In genomic region chr4:97784236-97784635, GRCm38 (mm10) we compare ENCODE assay signal across 31 mouse cellular contexts. TPM values are rescaled to one million over a fixed set of nuclear protein-coding genes. Genes with fewer than 3 reads are reported as not detected.
A peak's percentile ranks its signal among the peaks of the same experiment; 100 is the strongest.
DNase-seq lines count a peak whose midpoint lies in the region; ATAC-seq and TF ChIP-seq lines count a peak whose summit lies in the region.
"Had no signal": no experiment of that assay in that cellular context is flagged by ENCODE, and none has a peak within 500 bp of the region (broad histone marks: within the 10 kb centered on the region; RNA-seq: fewer than 3 reads in every experiment).

No protein-coding gene starts in this region.

- TF ChIP-seq CTCF in gastrocnemius, adult 2 months (IDR thresholded peaks at IDR 0.05) = no peak
- TF ChIP-seq CTCF in layer of hippocampus, adult 2 months (conservative IDR thresholded peaks at IDR 0.05) = no peak
- no peak for TF ChIP-seq CTCF in hindbrain, postnatal 0 days (IDR thresholded peaks at IDR 0.05; ENCODE audit: low read depth)

- peaks cover 20% of the 10 kb centered on the region for H3K4me1 ChIP-seq in embryonic facial prominence, embryonic 15.5 days
- H3K4me1 ChIP-seq in hindbrain, postnatal 0 days (ENCODE audit: insufficient read depth, low read length) = peaks cover 5% of the 10 kb centered on the region; the same call in 1 of the 2 replicates
- H3K4me1 ChIP-seq: intestine, embryonic 15.5 days; liver, embryonic 12.5 days had no signal

- 77% methylated on average over 11 of the region's 11 CpGs for WGBS in embryonic facial prominence, embryonic 15.5 days
- 61% methylated on average over 11 of the region's 11 CpGs for WGBS in hindbrain, postnatal 0 days

- no peak overlapping the region for H3K4me2 ChIP-seq in embryonic facial prominence, embryonic 15.5 days (replicated peaks)
- peak overlapping the region; percentile 51 for H3K4me2 ChIP-seq in hindbrain, postnatal 0 days (ENCODE audit: low read depth, low read length)
- H3K4me2 ChIP-seq: heart, embryonic 13.5 days; intestine, embryonic 15.5 days; limb, embryonic 12.5 days; liver, embryonic 12.5 days; midbrain, embryonic 13.5 days had no signal

- no peak for DNase-seq in gastrocnemius, adult 2 months
- no peak for DNase-seq in gastrocnemius, adult 18-20 months (ENCODE audit: low spot score)
- no peak for DNase-seq in layer of hippocampus, adult 2 months (ENCODE audit: low spot score in 2 of 2)
- no peak for DNase-seq in layer of hippocampus, postnatal 25 days (ENCODE audit: extremely low spot score in 1 of 2, low spot score in 1 of 2)
- DNase-seq in hindbrain, postnatal 0 days (ENCODE audit: low spot score) = no peak
- DNase-seq in thymus, adult 18-20 months = no peak
- DNase-seq in kidney, adult 9 months = no peak
- DNase-seq: adrenal gland, postnatal 25 days; B cell, adult 2 months; gastrocnemius, postnatal 36 days; heart, postnatal 10 days; kidney, adult 8-10 months; kidney, postnatal 10 days; layer of hippocampus, adult 9-11 months; liver, postnatal 0 days; lung, postnatal 36 days; right cerebral cortex, postnatal 4 days; thymus, postnatal 14 days had no signal

- intact Hi-C loops in gastrocnemius, adult 2 months (cut with DNase I) = no loop called here

- no peak overlapping the region for H3K4me3 ChIP-seq in gastrocnemius, adult 2 months
- H3K4me3 ChIP-seq in layer of hippocampus, adult 2 months = peak overlapping the region; percentile 77
- H3K4me3 ChIP-seq in embryonic facial prominence, embryonic 15.5 days (replicated peaks) = no peak overlapping the region
- peak overlapping the region; percentile 13; the same call in 1 of the 2 replicates for H3K4me3 ChIP-seq in hindbrain, postnatal 0 days (ENCODE audit: low read length)
- H3K4me3 ChIP-seq: heart, adult 2 months; heart, embryonic 13.5 days; intestine, embryonic 15.5 days; limb, embryonic 12.5 days; liver, embryonic 12.5 days; megakaryocyte, embryonic 14.5 days; midbrain, embryonic 13.5 days; neural tube, embryonic 13.5 days had no signal

- H3K27ac ChIP-seq in gastrocnemius, adult 2 months = peak overlapping the region; percentile 52
- peak overlapping the region; percentile 98 for H3K27ac ChIP-seq in layer of hippocampus, adult 2 months
- peak overlapping the region; percentile 29 for H3K27ac ChIP-seq in embryonic facial prominence, embryonic 15.5 days (replicated peaks)
- peak overlapping the region; percentile 48; the same call in 1 of the 2 replicates for H3K27ac ChIP-seq in hindbrain, postnatal 0 days
- H3K27ac ChIP-seq: heart, adult 2 months; heart, embryonic 13.5 days; intestine, embryonic 15.5 days; limb, embryonic 12.5 days; liver, embryonic 12.5 days; midbrain, embryonic 13.5 days; neural tube, embryonic 13.5 days had no signal

- H3K36me3 ChIP-seq in embryonic facial prominence, embryonic 15.5 days = peaks cover 23% of the 10 kb centered on the region
- peaks cover 8% of the 10 kb centered on the region; the same call in 1 of the 2 replicates for H3K36me3 ChIP-seq in hindbrain, postnatal 0 days (ENCODE audit: insufficient read depth, low read length)

- no peak overlapping the region for H3K9ac ChIP-seq in embryonic facial prominence, embryonic 15.5 days
- H3K9ac ChIP-seq in hindbrain, postnatal 0 days (replicated peaks; ENCODE audit: low read length) = 0 out of 2 replicates have a peak overlapping the region, but pooled peaks have one; percentile 33
- H3K9ac ChIP-seq: heart, embryonic 13.5 days; intestine, embryonic 15.5 days; limb, embryonic 12.5 days; liver, embryonic 12.5 days; liver, postnatal 0 days; midbrain, embryonic 13.5 days; neural tube, embryonic 13.5 days had no signal

- H3K27me3 ChIP-seq in embryonic facial prominence, embryonic 15.5 days = no peaks in the 10 kb centered on the region
- no peaks in the 10 kb centered on the region for H3K27me3 ChIP-seq in hindbrain, postnatal 0 days (ENCODE audit: insufficient read depth, low read length)
- H3K27me3 ChIP-seq: heart, embryonic 13.5 days; intestine, embryonic 15.5 days; limb, embryonic 12.5 days; neural tube, embryonic 13.5 days had no signal

- ATAC-seq in embryonic facial prominence, embryonic 15.5 days (ENCODE audit: insufficient number of reproducible peaks, low FRiP score, low TSS enrichment, low read depth) = no peak
- ATAC-seq in hindbrain, postnatal 0 days = no peak
- ATAC-seq: intestine, embryonic 15.5 days; liver, embryonic 12.5 days; liver, postnatal 0 days; midbrain, embryonic 13.5 days had no signal

- no peaks in the 10 kb centered on the region for H3K9me3 ChIP-seq in embryonic facial prominence, embryonic 15.5 days (replicated peaks)
- no peaks in the 10 kb centered on the region for H3K9me3 ChIP-seq in hindbrain, postnatal 0 days (ENCODE audit: low read length)
- H3K9me3 ChIP-seq: heart, embryonic 13.5 days; intestine, embryonic 15.5 days; limb, embryonic 12.5 days; liver, embryonic 12.5 days; midbrain, embryonic 13.5 days; neural tube, embryonic 13.5 days had no signal

RNA-seq across cellular contexts. Expression of gene E130114P18Rik, which starts 6.4 kb away (rescaled TPM):
- not detected for total RNA-seq in gastrocnemius, adult 2 months (2021)
- total RNA-seq in gastrocnemius, adult 18-20 months (2021) = under 1 TPM in 1 of 2 experiments, not detected in 1; 0.21 TPM
- 1 to 10 TPM; 7.1 to 7.9 TPM for total RNA-seq in layer of hippocampus, adult 2 months (2021)
- 1 to 10 TPM; 7.9 to 9.2 TPM for total RNA-seq in layer of hippocampus, postnatal 25 days (2021)
- polyA plus RNA-seq in embryonic facial prominence, embryonic 15.5 days (2015; fragmentation: Nextera tagmentation; extraction: Ambion mirVana) = 3.8 and 4.2 TPM in 2 replicates
- 17.1 and 22.3 TPM in 2 replicates for total RNA-seq in hindbrain, postnatal 0 days (2014; rRNA removed)
- polyA plus RNA-seq in hindbrain, postnatal 0 days (2015; fragmentation: Nextera tagmentation; extraction: Ambion mirVana) = 31.6 and 37.8 TPM in 2 replicates
- total RNA-seq: common myeloid progenitor, adult 5-6 weeks; heart, adult 2 months; hematopoietic stem cell, adult 5-6 weeks had no signal
- polyA plus RNA-seq: heart, adult 2 months; large intestine, adult 2 months; liver, embryonic 12.5 days; liver, postnatal 0 days; spleen, adult 2 months had no signal

RNA-seq across cellular contexts. Expression of gene Nfia, which starts 11.7 kb away (rescaled TPM):
- 10 to 100 TPM; 57.0 to 57.8 TPM for total RNA-seq in gastrocnemius, adult 2 months (2021)
- 10 to 100 TPM; 56.3 to 56.9 TPM for total RNA-seq in gastrocnemius, adult 18-20 months (2021)
- 100 to 1,000 TPM; 113 to 115 TPM for total RNA-seq in layer of hippocampus, adult 2 months (2021)
- 100 to 1,000 TPM; 104 to 117 TPM for total RNA-seq in layer of hippocampus, postnatal 25 days (2021)
- polyA plus RNA-seq in embryonic facial prominence, embryonic 15.5 days (2015; fragmentation: Nextera tagmentation; extraction: Ambion mirVana) = 55.4 and 58.0 TPM in 2 replicates
- total RNA-seq in hindbrain, postnatal 0 days (2014; rRNA removed) = 73.5 and 97.2 TPM in 2 replicates
- 71.0 and 76.8 TPM in 2 replicates for polyA plus RNA-seq in hindbrain, postnatal 0 days (2015; fragmentation: Nextera tagmentation; extraction: Ambion mirVana)

Comparison
In these comparisons a context has a peak if more than half of its experiments do, and no peak if none do; other contexts are left out.
1. H3K27ac ChIP-seq: peak in every context shown above with its lines; median percentile 98 in layer of hippocampus, adult 2 months; 52 in gastrocnemius, adult 2 months; 48 in hindbrain, postnatal 0 days; 29 in embryonic facial prominence, embryonic 15.5 days.
2. H3K4me3 ChIP-seq: peak in layer of hippocampus, adult 2 months (single experiment) and hindbrain, postnatal 0 days (single experiment); none in gastrocnemius, adult 2 months (single experiment) and embryonic facial prominence, embryonic 15.5 days (single experiment).
3. RNA of gene E130114P18Rik, which starts 6.4 kb away (total RNA-seq): 17.1 to 22.3 TPM in hindbrain, postnatal 0 days, 7.9 to 9.2 TPM in layer of hippocampus, postnatal 25 days and 7.1 to 7.9 TPM in layer of hippocampus, adult 2 months; 0.21 TPM in gastrocnemius, adult 18-20 months and not detected in gastrocnemius, adult 2 months; every median in the first group is over 4 times any median in the second.